Mouse (Mus musculus): ENCODE measurements at regions not wholly inside any gene's neighbourhood (a gene's known extent, or its start where the extent isn't known, plus 50 kb on each side); places are given as distances from the start of the nearest gene placed in this dataset.
"Not testable (repeated sequence)": the region's sequence is repeated elsewhere in the genome, so short reads cannot be mapped to it uniquely, and the experiment has no call there.

- DNase-seq (ENCODE audit: low spot score in 2 of 2): peak in 1 of 2 experiments; percentile 34
These were observed 613.3 kb upstream of the Ywhaq start for GRCm38 (mm10) chr12:22030717-22031116.

- not testable (repeated sequence) for DNase-seq (ENCODE audit: low spot score in 2 of 2)
These were observed 612.8 kb upstream of the Ywhaq start for GRCm38 (mm10) chr12:22030263-22030662.

All from spleen, postnatal 10 days (tissue).